Mouse (Mus musculus) brain, embryonic 14.5 days (tissue): ENCODE measurements around the gene Sirpa.

ENCODE experiments used
- CTCF ChIP-seq: fragments of 200-500 bp; IDR thresholded peaks from 2 replicates; pipeline ENCODE4 v1.5.1; 2012; ENCODE audit warnings: inconsistent platforms, mild to moderate bottlenecking, moderate library complexity, borderline replicate concordance; ENCODE audit not compliant: insufficient read depth, insufficient read length; ENCODE audit errors: extremely low read depth
- POLR2A ChIP-seq: fragments of 200-500 bp; IDR thresholded peaks from 2 replicates; pipeline ENCODE4 v1.6.1; 2012; ENCODE audit warnings: mild to moderate bottlenecking, inconsistent platforms, borderline replicate concordance; ENCODE audit not compliant: poor library complexity, insufficient read depth, insufficient read length, severe bottlenecking; ENCODE audit errors: extremely low read depth

- TF ChIP-seq POLR2A (no peak), CTCF (no peak)
Observed at GRCm38 (mm10) chr2:129596555-129597172, 4.0 kb downstream of the Sirpa start.
